Mouse (Mus musculus): ENCODE data around the gene Parva. TPM values are rescaled to one million over a fixed set of nuclear protein-coding genes. Genes with fewer than 3 reads are reported as not detected.

The Parva gene
- polyA plus RNA-seq, 1 experiment from 2014 or later = 83.3 TPM

- Histone ChIP-seq H3K27me3 (ENCODE audit: control insufficient read depth, insufficient read depth, low read length) (no peaks in the 10 kb centered on the region), H3K9me3 (replicated peaks; ENCODE audit: control insufficient read depth, low read length) (no peaks in the 10 kb centered on the region), H3K27ac (ENCODE audit: low read depth, low read length) (peak overlapping the region; percentile 35; the same call in 1 of the 2 replicates), H3K4me1 (ENCODE audit: control insufficient read depth, insufficient read depth, low read length) (peaks cover 18% of the 10 kb centered on the region), H3K4me2 (no peak overlapping the region), H3K9ac (ENCODE audit: low read depth, low read length) (no peak overlapping the region), H3K4me3 (ENCODE audit: low read depth, low read length) (no peak overlapping the region), H3K36me3 (ENCODE audit: control insufficient read depth, insufficient read depth, low read length) (no peaks in the 10 kb centered on the region)
- ATAC-seq (replicated peaks; ENCODE audit: insufficient number of reproducible peaks, low FRiP score, low TSS enrichment) = no peak
- 24% methylated on average over 16 of the region's 16 CpGs for WGBS (ENCODE audit: insufficient replicate concordance)
Observed at GRCm38 (mm10) chr7:112535408-112535921, 108.2 kb downstream of the Parva start.

DNA sequence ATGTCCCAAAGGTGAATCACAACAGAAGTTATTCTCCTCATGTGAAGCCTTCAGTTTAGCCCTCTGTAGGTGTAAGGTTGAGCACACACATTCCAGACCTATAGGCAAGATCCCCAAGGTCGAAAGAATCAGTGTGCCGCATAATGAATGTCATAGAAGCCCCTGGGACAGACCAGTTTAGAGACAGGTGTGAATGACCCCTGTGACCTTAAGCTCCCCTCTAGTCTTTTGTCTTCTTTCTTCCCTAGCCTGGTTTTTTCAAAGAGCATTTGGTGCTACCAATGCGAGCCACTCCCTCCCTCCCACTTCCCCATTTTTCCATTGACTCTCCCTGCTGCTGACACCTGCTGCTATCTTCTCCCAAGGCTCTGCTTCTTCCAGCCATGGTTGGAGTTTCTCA lies 121.8 kb downstream of the Parva start:
- WGBS (ENCODE audit: insufficient replicate concordance) = 73% methylated on average over 3 of the region's 3 CpGs
- Histone ChIP-seq H3K9ac (ENCODE audit: low read depth, low read length) (no peak overlapping the region), H3K4me3 (ENCODE audit: low read depth, low read length) (no peak overlapping the region), H3K36me3 (ENCODE audit: control insufficient read depth, insufficient read depth, low read length) (peaks cover 22% of the 10 kb centered on the region), H3K9me3 (replicated peaks; ENCODE audit: control insufficient read depth, low read length) (no peaks in the 10 kb centered on the region), H3K27ac (ENCODE audit: low read depth, low read length) (no peak overlapping the region), H3K4me2 (no peak overlapping the region), H3K4me1 (ENCODE audit: control insufficient read depth, insufficient read depth, low read length) (no peaks in the 10 kb centered on the region), H3K27me3 (ENCODE audit: control insufficient read depth, insufficient read depth, low read length) (no peaks in the 10 kb centered on the region)
- ATAC-seq (replicated peaks; ENCODE audit: insufficient number of reproducible peaks, low FRiP score, low TSS enrichment) = no peak

DNA sequence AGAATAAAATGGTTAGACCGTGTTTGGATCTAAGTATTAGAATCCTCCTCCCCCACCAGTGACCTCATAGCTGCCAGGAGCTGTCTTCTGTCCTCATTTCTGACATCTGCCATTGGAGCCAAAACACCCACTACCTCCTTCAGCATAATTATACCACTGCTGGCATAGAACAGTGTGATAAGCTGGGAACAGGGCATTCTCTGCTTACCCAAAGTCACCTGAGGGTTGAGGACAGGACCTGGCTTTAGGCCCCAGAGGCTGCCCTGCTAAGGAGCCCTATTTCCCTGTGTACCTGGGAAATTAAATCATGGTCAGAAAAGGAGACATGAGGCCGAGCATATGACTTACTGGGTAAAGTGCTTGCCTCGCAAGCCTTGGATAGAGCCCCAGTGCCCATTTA lies 134.2 kb downstream of the Parva start:
- Histone ChIP-seq H3K36me3 (ENCODE audit: control insufficient read depth, insufficient read depth, low read length) (peaks cover 6% of the 10 kb centered on the region; the same call in 1 of the 2 replicates), H3K4me3 (ENCODE audit: low read depth, low read length) (no peak overlapping the region), H3K27me3 (ENCODE audit: control insufficient read depth, insufficient read depth, low read length) (no peaks in the 10 kb centered on the region), H3K27ac (ENCODE audit: low read depth, low read length) (no peak overlapping the region), H3K9me3 (replicated peaks; ENCODE audit: control insufficient read depth, low read length) (no peaks in the 10 kb centered on the region), H3K4me2 (no peak overlapping the region), H3K9ac (ENCODE audit: low read depth, low read length) (no peak overlapping the region), H3K4me1 (ENCODE audit: control insufficient read depth, insufficient read depth, low read length) (0 out of 2 replicates have a peak, but pooled peaks cover 5% of the 10 kb centered on the region)
- no peak for ATAC-seq (replicated peaks; ENCODE audit: insufficient number of reproducible peaks, low FRiP score, low TSS enrichment)
- 78% methylated on average over 3 of the region's 3 CpGs for WGBS (ENCODE audit: insufficient replicate concordance)

DNA sequence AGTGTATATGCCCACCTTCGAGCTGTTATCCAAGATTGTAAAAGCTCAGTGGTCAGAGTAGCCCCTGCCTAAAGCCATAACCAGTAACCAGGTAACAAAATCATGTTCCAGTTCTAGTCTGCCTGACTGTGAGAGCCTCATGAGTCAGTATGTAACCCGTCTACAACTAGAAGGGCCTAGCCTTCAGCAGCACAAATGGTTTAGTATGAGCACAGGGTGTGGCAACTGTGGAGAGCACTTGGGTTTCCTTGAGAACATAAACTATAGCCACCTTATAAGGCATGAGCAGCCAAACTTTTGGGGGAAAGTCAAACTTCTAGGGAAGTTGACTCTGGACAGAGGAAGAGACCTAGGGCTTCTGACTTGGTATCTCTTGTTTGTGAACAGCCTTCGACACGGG lies 139.7 kb downstream of the Parva start:
- no peak overlapping the region for H3K4me3 ChIP-seq (ENCODE audit: low read depth, low read length)
- H3K36me3 ChIP-seq (ENCODE audit: control insufficient read depth, insufficient read depth, low read length) = peaks cover 9% of the 10 kb centered on the region; the same call in 1 of the 2 replicates
- no peak overlapping the region for H3K27ac ChIP-seq (ENCODE audit: low read depth, low read length)
- WGBS (ENCODE audit: insufficient replicate concordance) = 78% methylated on average over 4 of the region's 4 CpGs
- H3K27me3 ChIP-seq (ENCODE audit: control insufficient read depth, insufficient read depth, low read length) = no peaks in the 10 kb centered on the region
- H3K4me2 ChIP-seq = no peak overlapping the region
- H3K9ac ChIP-seq (ENCODE audit: low read depth, low read length) = no peak overlapping the region
- ATAC-seq (replicated peaks; ENCODE audit: insufficient number of reproducible peaks, low FRiP score, low TSS enrichment) = no peak
- no peaks in the 10 kb centered on the region for H3K9me3 ChIP-seq (replicated peaks; ENCODE audit: control insufficient read depth, low read length)
- 0 out of 2 replicates have a peak, but pooled peaks cover 5% of the 10 kb centered on the region for H3K4me1 ChIP-seq (ENCODE audit: control insufficient read depth, insufficient read depth, low read length)

DNA sequence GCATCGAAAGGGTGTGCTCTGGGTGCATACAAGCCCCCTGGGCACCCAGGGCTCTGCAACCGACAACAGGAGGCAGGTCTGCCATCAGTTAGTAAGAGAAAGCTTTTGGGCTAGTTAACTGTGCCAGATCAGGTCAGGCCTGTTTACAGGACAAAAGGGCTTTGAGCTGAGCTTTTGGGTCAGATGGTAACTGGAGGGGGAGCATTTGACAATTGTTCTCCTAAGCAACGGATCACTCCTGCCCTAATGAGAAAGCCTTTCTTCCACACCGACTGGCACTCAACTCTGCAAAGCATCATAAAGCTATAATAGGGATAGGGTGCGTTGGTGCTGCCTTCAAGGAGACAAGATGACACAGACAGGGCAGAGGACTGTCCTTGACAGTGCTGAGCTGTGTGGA lies 141.7 kb downstream of the Parva start:
- Histone ChIP-seq H3K9me3 (replicated peaks; ENCODE audit: control insufficient read depth, low read length) (no peaks in the 10 kb centered on the region), H3K4me3 (ENCODE audit: low read depth, low read length) (no peak overlapping the region), H3K27ac (ENCODE audit: low read depth, low read length) (no peak overlapping the region), H3K4me2 (no peak overlapping the region), H3K27me3 (ENCODE audit: control insufficient read depth, insufficient read depth, low read length) (no peaks in the 10 kb centered on the region), H3K9ac (ENCODE audit: low read depth, low read length) (no peak overlapping the region), H3K4me1 (ENCODE audit: control insufficient read depth, insufficient read depth, low read length) (no peaks in the 10 kb centered on the region), H3K36me3 (ENCODE audit: control insufficient read depth, insufficient read depth, low read length) (peaks cover 9% of the 10 kb centered on the region; the same call in 1 of the 2 replicates)
- ATAC-seq (replicated peaks; ENCODE audit: insufficient number of reproducible peaks, low FRiP score, low TSS enrichment) = no peak
- 67% methylated on average over 5 of the region's 5 CpGs for WGBS (ENCODE audit: insufficient replicate concordance)

DNA sequence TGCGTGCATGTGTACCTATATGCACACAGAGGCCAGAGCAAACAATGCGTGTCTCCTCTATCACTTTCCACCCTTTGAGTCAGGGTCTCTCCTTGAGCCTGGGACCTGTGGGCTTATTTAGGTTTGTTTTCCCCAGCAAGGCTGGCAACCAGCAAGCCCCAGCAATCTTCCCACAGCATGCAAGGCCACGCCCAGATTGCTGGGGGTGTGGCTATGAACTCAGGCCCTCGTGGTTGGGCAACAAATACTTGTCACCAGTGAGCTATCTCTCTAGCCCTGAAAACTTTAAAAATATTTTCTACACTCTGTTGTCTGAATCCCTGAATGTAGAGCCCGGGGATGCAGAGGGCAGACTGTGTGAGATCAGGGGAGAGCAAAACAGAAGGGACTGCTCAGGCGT lies 154.3 kb downstream of the Parva start:
- H3K27ac ChIP-seq (ENCODE audit: low read depth, low read length) = no peak overlapping the region
- ATAC-seq (replicated peaks; ENCODE audit: insufficient number of reproducible peaks, low FRiP score, low TSS enrichment) = no peak
- peaks cover 13% of the 10 kb centered on the region for H3K36me3 ChIP-seq (ENCODE audit: control insufficient read depth, insufficient read depth, low read length)
- H3K27me3 ChIP-seq (ENCODE audit: control insufficient read depth, insufficient read depth, low read length) = no peaks in the 10 kb centered on the region
- no peaks in the 10 kb centered on the region for H3K4me1 ChIP-seq (ENCODE audit: control insufficient read depth, insufficient read depth, low read length)
- 77% methylated on average over 6 of the region's 6 CpGs for WGBS (ENCODE audit: insufficient replicate concordance)
- no peak overlapping the region for H3K4me3 ChIP-seq (ENCODE audit: low read depth, low read length)
- H3K4me2 ChIP-seq = no peak overlapping the region
- peaks cover 8% of the 10 kb centered on the region for H3K9me3 ChIP-seq (replicated peaks; ENCODE audit: control insufficient read depth, low read length)
- no peak overlapping the region for H3K9ac ChIP-seq (ENCODE audit: low read depth, low read length)

DNA sequence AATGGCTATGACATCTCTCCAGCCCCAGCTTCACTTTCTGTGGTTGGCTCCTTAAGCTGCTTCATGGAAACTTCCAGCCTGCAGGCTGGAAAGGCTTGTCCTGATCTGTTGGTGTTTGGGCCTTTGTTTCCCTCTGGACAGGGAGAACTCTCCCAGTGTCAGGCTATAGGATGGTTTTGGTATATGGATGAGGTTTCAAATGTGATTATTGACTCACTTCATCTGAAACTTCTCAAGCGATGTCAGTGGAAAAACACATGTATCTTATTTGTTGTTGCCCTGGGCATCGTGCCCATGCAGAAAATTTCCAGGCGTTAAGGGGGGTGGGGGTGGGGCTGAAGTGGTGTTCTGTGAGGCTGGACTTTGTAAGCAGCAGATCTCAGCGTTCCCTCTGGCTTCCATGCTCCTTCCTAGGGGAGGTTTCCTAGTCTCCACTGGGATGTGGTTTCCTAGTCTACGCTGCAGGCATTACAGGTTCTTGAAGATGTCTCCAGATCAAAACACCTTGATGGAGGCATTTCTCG lies 155.6 kb downstream of the Parva start:
- Histone ChIP-seq H3K27me3 (ENCODE audit: control insufficient read depth, insufficient read depth, low read length) (no peaks in the 10 kb centered on the region), H3K4me2 (no peak overlapping the region), H3K27ac (ENCODE audit: low read depth, low read length) (no peak overlapping the region), H3K4me1 (ENCODE audit: control insufficient read depth, insufficient read depth, low read length) (no peaks in the 10 kb centered on the region), H3K36me3 (ENCODE audit: control insufficient read depth, insufficient read depth, low read length) (peaks cover 13% of the 10 kb centered on the region), H3K9me3 (replicated peaks; ENCODE audit: control insufficient read depth, low read length) (peaks cover 9% of the 10 kb centered on the region), H3K4me3 (ENCODE audit: low read depth, low read length) (no peak overlapping the region), H3K9ac (ENCODE audit: low read depth, low read length) (no peak overlapping the region)
- 80% methylated on average over 6 of the region's 6 CpGs for whole genome bisulfite sequencing (ENCODE audit: insufficient replicate concordance)
- ATAC-seq (replicated peaks; ENCODE audit: insufficient number of reproducible peaks, low FRiP score, low TSS enrichment) = no peak

- no peaks in the 10 kb centered on the region for H3K27me3 ChIP-seq (ENCODE audit: control insufficient read depth, insufficient read depth, low read length)
- peaks cover 9% of the 10 kb centered on the region for H3K9me3 ChIP-seq (replicated peaks; ENCODE audit: control insufficient read depth, low read length)
- no peak for ATAC-seq (replicated peaks; ENCODE audit: insufficient number of reproducible peaks, low FRiP score, low TSS enrichment)
- H3K36me3 ChIP-seq (ENCODE audit: control insufficient read depth, insufficient read depth, low read length) = peaks cover 10% of the 10 kb centered on the region
- H3K4me3 ChIP-seq (ENCODE audit: low read depth, low read length) = no peak overlapping the region
- no peak overlapping the region for H3K9ac ChIP-seq (ENCODE audit: low read depth, low read length)
- WGBS (ENCODE audit: insufficient replicate concordance) = 48% methylated on average over 1 of the region's 1 CpGs
- no peak overlapping the region for H3K27ac ChIP-seq (ENCODE audit: low read depth, low read length)
- no peaks in the 10 kb centered on the region for H3K4me1 ChIP-seq (ENCODE audit: control insufficient read depth, insufficient read depth, low read length)
- no peak overlapping the region for H3K4me2 ChIP-seq
Observed at GRCm38 (mm10) chr7:112587449-112587848, 160.1 kb downstream of the Parva start.

DNA sequence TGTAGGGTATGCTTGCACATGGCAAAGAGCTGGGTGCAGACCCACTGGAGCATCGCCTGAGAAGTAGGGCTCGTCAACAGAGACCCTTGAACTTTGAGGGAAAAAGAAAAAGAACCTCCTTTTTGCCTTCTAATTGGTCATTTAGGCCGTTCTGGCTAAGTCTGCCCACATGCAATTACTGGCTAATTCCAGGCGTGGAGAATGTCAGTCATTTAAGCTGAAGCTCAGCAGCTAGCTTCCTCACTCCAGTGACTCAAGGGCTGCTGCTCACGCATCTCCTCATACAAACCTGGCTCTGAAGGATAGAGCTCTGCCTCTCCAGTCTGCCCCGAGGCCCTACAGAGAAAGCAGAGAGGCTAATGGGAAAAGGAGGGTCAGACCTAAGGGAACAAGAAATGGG lies 162.2 kb downstream of the Parva start:
- Histone ChIP-seq H3K4me2 (no peak overlapping the region), H3K27me3 (ENCODE audit: control insufficient read depth, insufficient read depth, low read length) (no peaks in the 10 kb centered on the region), H3K9me3 (replicated peaks; ENCODE audit: control insufficient read depth, low read length) (peaks cover 9% of the 10 kb centered on the region), H3K9ac (ENCODE audit: low read depth, low read length) (no peak overlapping the region), H3K4me1 (ENCODE audit: control insufficient read depth, insufficient read depth, low read length) (no peaks in the 10 kb centered on the region), H3K36me3 (ENCODE audit: control insufficient read depth, insufficient read depth, low read length) (peaks cover 10% of the 10 kb centered on the region), H3K4me3 (ENCODE audit: low read depth, low read length) (no peak overlapping the region), H3K27ac (ENCODE audit: low read depth, low read length) (no peak overlapping the region)
- no peak for ATAC-seq (replicated peaks; ENCODE audit: insufficient number of reproducible peaks, low FRiP score, low TSS enrichment)
- 76% methylated on average over 6 of the region's 6 CpGs for whole genome bisulfite sequencing (ENCODE audit: insufficient replicate concordance)
